Mouse (Mus musculus) testis, adult 2 months (tissue): Measurements from ENCODE around the gene Enah.

ENCODE experiments used
- CTCF ChIP-seq: fragments of 200-500 bp; IDR thresholded peaks from 2 replicates; pipeline ENCODE4 v1.5.1; 2012; ENCODE audit warnings: low read depth, mild to moderate bottlenecking, inconsistent platforms, low read length, moderate library complexity; ENCODE audit not compliant: control insufficient read depth, insufficient read depth, insufficient replicate concordance
- POLR2A ChIP-seq: fragments of 200-500 bp; IDR thresholded peaks from 2 replicates; pipeline ENCODE4 v1.6.1; 2012; ENCODE audit warnings: low read depth, mild to moderate bottlenecking, inconsistent platforms, low read length, moderate library complexity; ENCODE audit not compliant: control insufficient read depth

GRCm38 (mm10) chr1:182005831-182006230 lies 14.0 kb downstream of the Enah start:
- no peak for TF ChIP-seq POLR2A
- no peak for TF ChIP-seq CTCF
